Mouse (Mus musculus): ENCODE results near the gene Celf5. TPM values are rescaled to one million over a fixed set of nuclear protein-coding genes. Genes with fewer than 3 reads are reported as not detected.

The Celf5 gene
- polyA plus RNA-seq, 1 experiment from 2014 or later, result 37.1 TPM

GRCm38 (mm10) chr10:81507691-81508489, 25.4 kb upstream of the Celf5 start:
- Histone ChIP-seq H3K27ac (no peak overlapping the region), H3K9ac (no peak overlapping the region), H3K4me1 (peaks cover 1% of the 10 kb centered on the region; the same call in 1 of the 2 replicates), H3K9me3 (no peaks in the 10 kb centered on the region), H3K4me2 (no peak overlapping the region), H3K27me3 (peaks cover 22% of the 10 kb centered on the region), H3K4me3 (replicated peaks) (no peak overlapping the region), H3K36me3 (replicated peaks) (no peaks in the 10 kb centered on the region)
- WGBS, result 80% methylated on average over 13 of the region's 13 CpGs
- no peak for ATAC-seq (ENCODE audit: low FRiP score)

- Histone ChIP-seq H3K4me2 (no peak overlapping the region), H3K9me3 (no peaks in the 10 kb centered on the region), H3K9ac (no peak overlapping the region), H3K27ac (no peak overlapping the region), H3K36me3 (replicated peaks) (no peaks in the 10 kb centered on the region), H3K27me3 (peaks cover 22% of the 10 kb centered on the region), H3K4me1 (peaks cover 4% of the 10 kb centered on the region; the same call in 1 of the 2 replicates), H3K4me3 (replicated peaks) (no peak overlapping the region)
- WGBS, result 32% methylated on average over 6 of the region's 6 CpGs
- no peak for ATAC-seq (ENCODE audit: low FRiP score)
Observed at GRCm38 (mm10) chr10:81507095-81507494, 24.6 kb upstream of the Celf5 start.

- Histone ChIP-seq H3K36me3 (replicated peaks) (no peaks in the 10 kb centered on the region), H3K4me3 (replicated peaks) (no peak overlapping the region), H3K4me2 (no peak overlapping the region), H3K27ac (no peak overlapping the region), H3K9me3 (no peaks in the 10 kb centered on the region), H3K27me3 (peaks cover 22% of the 10 kb centered on the region), H3K9ac (no peak overlapping the region), H3K4me1 (peaks cover 4% of the 10 kb centered on the region; the same call in 1 of the 2 replicates)
- no peak for ATAC-seq (ENCODE audit: low FRiP score)
- WGBS, result 83% methylated on average over 15 of the region's 15 CpGs
Observed at GRCm38 (mm10) chr10:81505016-81505664, 22.6 kb upstream of the Celf5 start.

- Histone ChIP-seq H3K9me3 (no peaks in the 10 kb centered on the region), H3K4me1 (peaks cover 4% of the 10 kb centered on the region; the same call in 1 of the 2 replicates), H3K4me3 (replicated peaks) (peak overlapping the region; percentile 38), H3K36me3 (replicated peaks) (no peaks in the 10 kb centered on the region), H3K27ac (no peak overlapping the region), H3K27me3 (peaks cover 17% of the 10 kb centered on the region), H3K4me2 (peak overlapping the region; percentile 65), H3K9ac (peak overlapping the region; percentile 38; the same call in 1 of the 2 replicates)
- 9% methylated on average over 36 of the region's 36 CpGs for WGBS
- peak; percentile 47 for ATAC-seq (ENCODE audit: low FRiP score)
Observed at GRCm38 (mm10) chr10:81502658-81503057, 20.1 kb upstream of the Celf5 start.

GRCm38 (mm10) chr10:81501863-81502262, 19.4 kb upstream of the Celf5 start:
- Histone ChIP-seq H3K27ac (no peak overlapping the region), H3K9ac (no peak overlapping the region), H3K4me2 (no peak overlapping the region), H3K4me1 (peaks cover 11% of the 10 kb centered on the region), H3K4me3 (replicated peaks) (no peak overlapping the region), H3K27me3 (peaks cover 17% of the 10 kb centered on the region), H3K36me3 (replicated peaks) (no peaks in the 10 kb centered on the region), H3K9me3 (no peaks in the 10 kb centered on the region)
- no peak for ATAC-seq (ENCODE audit: low FRiP score)
- 88% methylated on average over 5 of the region's 5 CpGs for WGBS

GRCm38 (mm10) chr10:81500032-81500431, 17.5 kb upstream of the Celf5 start, which contains the start of gene S1pr4:
Gene S1pr4, minus strand, starts transcription at chr10:81500132.
- Histone ChIP-seq H3K4me1 (peaks cover 18% of the 10 kb centered on the region), H3K4me2 (no peak within 1 kb of the TSS), H3K9me3 (no peaks in the 10 kb centered on the region), H3K27me3 (peaks cover 17% of the 10 kb centered on the region), H3K9ac (no peak within 1 kb of the TSS), H3K27ac (no peak within 1 kb of the TSS), H3K36me3 (replicated peaks) (no peaks in the 10 kb centered on the region), H3K4me3 (replicated peaks) (no peak within 1 kb of the TSS)
- ATAC-seq (ENCODE audit: low FRiP score), result no peak
- 83% methylated on average over 3 of the region's 3 CpGs for WGBS

GRCm38 (mm10) chr10:81499250-81499901, 16.9 kb upstream of the Celf5 start:
- WGBS, result 82% methylated on average over 23 of the region's 23 CpGs
- no peak for ATAC-seq (ENCODE audit: low FRiP score)
- no peaks in the 10 kb centered on the region for H3K36me3 ChIP-seq (replicated peaks)
- no peak overlapping the region for H3K9ac ChIP-seq
- H3K27me3 ChIP-seq, result peaks cover 16% of the 10 kb centered on the region
- H3K4me3 ChIP-seq (replicated peaks), result no peak overlapping the region
- no peak overlapping the region for H3K27ac ChIP-seq
- H3K9me3 ChIP-seq, result no peaks in the 10 kb centered on the region
- peaks cover 24% of the 10 kb centered on the region for H3K4me1 ChIP-seq
- H3K4me2 ChIP-seq, result no peak overlapping the region

GRCm38 (mm10) chr10:81498316-81499249, 16.1 kb upstream of the Celf5 start:
- WGBS, result 86% methylated on average over 38 of the region's 38 CpGs
- Histone ChIP-seq H3K27ac (no peak overlapping the region), H3K4me3 (replicated peaks) (no peak overlapping the region), H3K36me3 (replicated peaks) (no peaks in the 10 kb centered on the region), H3K27me3 (peaks cover 8% of the 10 kb centered on the region), H3K4me2 (no peak overlapping the region), H3K9me3 (no peaks in the 10 kb centered on the region), H3K4me1 (peaks cover 31% of the 10 kb centered on the region), H3K9ac (no peak overlapping the region)
- no peak for ATAC-seq (ENCODE audit: low FRiP score)

GRCm38 (mm10) chr10:81497401-81498270, 15.1 kb upstream of the Celf5 start:
- peak overlapping the region; percentile 50 for H3K4me2 ChIP-seq
- no peaks in the 10 kb centered on the region for H3K27me3 ChIP-seq
- peaks cover 9% of the 10 kb centered on the region for H3K36me3 ChIP-seq (replicated peaks)
- no peaks in the 10 kb centered on the region for H3K9me3 ChIP-seq
- no peak overlapping the region; the same call in 1 of the 2 replicates for H3K4me3 ChIP-seq (replicated peaks)
- no peak overlapping the region for H3K27ac ChIP-seq
- no peak for ATAC-seq (ENCODE audit: low FRiP score)
- peaks cover 27% of the 10 kb centered on the region for H3K4me1 ChIP-seq
- WGBS, result 87% methylated on average over 17 of the region's 17 CpGs
- H3K9ac ChIP-seq, result 0 out of 2 replicates have a peak overlapping the region, but pooled peaks have one; percentile 78

- Histone ChIP-seq H3K4me3 (replicated peaks) (peak overlapping the region; percentile 73), H3K9ac (peak overlapping the region; percentile 78), H3K4me2 (peak overlapping the region; percentile 50), H3K27ac (peak overlapping the region; percentile 50; the same call in 1 of the 2 replicates), H3K36me3 (replicated peaks) (peaks cover 15% of the 10 kb centered on the region), H3K27me3 (no peaks in the 10 kb centered on the region), H3K9me3 (no peaks in the 10 kb centered on the region), H3K4me1 (peaks cover 27% of the 10 kb centered on the region)
- no peak for ATAC-seq (ENCODE audit: low FRiP score)
- 37% methylated on average over 4 of the region's 4 CpGs for WGBS
Observed at GRCm38 (mm10) chr10:81496969-81497368, 14.5 kb upstream of the Celf5 start.
